Mouse (Mus musculus): Measurements from ENCODE around the gene Pcnx.

Gene Pcnx

DNA sequence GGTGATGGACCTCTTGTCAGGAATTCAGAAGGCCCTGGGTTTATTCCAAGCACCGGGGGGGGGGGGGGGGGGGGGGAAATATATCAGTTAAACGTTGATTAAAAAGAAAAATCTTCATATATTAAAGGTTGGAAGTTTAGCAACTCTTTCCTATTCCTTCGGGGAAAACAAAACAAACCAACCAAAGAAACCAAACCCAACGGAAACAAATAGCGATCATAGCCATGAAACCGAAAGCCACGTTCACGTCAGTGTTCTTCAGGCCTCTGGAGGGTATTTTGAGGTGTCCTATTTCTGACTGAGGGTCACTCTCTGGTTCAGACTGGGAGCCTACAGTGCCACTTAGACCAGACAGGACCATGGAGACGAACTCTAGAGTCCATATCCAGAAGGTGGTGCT lies 6.3 kb upstream of the Pcnx start:
- no peak for DNase-seq (ENCODE audit: low read depth, low spot score)

GRCm38 (mm10) chr12:81855031-81855430 lies 4.8 kb upstream of the Pcnx start:
- no peak for DNase-seq (ENCODE audit: low read depth, low spot score)

- no peak for DNase-seq (ENCODE audit: low read depth, low spot score)
Observed at GRCm38 (mm10) chr12:81856696-81857095, 3.1 kb upstream of the Pcnx start.

GRCm38 (mm10) chr12:81857251-81857650 lies 2.6 kb upstream of the Pcnx start:
- no peak for DNase-seq (ENCODE audit: low read depth, low spot score)

DNA sequence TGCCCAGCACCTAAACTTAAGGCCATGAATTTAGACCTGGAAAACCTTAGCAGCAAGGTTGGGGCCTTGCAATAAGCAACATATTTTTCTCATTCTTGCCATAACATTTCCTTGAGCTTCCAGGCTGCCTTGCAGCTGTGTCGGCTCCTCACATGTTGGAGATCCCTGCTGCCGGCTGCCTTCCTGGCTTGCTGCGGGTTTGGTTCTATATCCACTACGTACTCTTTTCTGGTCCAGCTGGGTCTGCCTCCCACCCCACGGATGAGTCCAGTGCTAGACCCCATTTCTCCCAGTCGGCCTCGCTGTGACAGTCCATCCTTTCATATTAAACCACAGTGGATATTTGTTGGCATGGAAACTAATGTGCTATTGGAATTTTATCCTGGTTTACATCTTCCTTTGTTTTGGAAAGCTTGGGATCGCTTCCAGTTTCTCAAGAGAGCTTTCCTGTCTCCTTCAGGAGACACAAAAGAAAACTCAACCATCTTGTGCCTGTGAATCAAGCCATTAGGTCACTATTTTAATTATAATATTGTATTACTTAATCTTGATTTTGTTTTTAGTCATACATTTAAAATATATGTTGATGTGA lies 1.7 kb upstream of the Pcnx start:
- DNase-seq (ENCODE audit: low read depth, low spot score) = no peak

DNA sequence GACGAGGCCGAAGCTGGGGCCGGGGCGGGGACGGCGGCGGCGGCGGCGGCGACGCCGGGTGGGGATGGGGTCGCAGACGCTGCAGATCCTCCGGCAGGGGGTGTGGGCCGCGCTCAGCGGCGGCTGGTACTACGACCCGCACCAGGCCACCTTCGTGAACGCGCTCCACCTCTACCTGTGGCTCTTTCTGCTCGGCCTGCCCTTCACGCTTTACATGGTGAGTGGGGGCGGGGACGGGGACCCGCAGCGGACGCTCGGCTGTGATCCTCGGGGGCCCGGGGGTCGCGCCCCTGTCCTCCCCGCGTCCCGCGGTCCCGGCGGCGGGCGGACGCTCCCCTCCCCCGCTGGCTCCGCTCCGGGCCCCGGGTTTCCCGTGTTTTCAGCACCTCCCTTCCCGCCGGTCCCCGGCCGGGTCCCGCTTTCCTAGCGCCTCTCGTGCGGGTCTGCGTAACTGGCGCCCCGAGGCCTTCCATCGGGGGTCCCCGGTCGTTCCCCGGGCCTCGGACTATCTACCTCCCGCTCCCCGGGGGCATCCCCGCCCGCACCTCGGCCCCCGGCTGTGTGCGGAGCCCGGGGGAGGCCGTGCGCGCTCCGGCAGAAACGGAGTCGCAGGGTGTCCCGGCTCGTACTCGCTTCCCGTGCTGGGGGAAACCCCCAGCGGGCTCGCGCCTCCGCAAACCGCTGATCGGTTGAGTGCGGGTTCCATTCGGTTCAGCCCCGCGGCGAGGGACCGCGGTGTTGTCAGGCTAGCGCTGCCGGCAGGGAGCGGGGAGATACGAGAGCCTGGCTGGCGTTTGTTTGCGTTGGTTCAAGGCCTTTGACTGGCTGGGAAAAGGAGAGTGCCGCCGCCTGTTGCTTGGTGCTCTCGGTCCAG lies 722 bp downstream of the Pcnx start:
- DNase-seq (ENCODE audit: low read depth, low spot score) = peak; percentile 33

DNA sequence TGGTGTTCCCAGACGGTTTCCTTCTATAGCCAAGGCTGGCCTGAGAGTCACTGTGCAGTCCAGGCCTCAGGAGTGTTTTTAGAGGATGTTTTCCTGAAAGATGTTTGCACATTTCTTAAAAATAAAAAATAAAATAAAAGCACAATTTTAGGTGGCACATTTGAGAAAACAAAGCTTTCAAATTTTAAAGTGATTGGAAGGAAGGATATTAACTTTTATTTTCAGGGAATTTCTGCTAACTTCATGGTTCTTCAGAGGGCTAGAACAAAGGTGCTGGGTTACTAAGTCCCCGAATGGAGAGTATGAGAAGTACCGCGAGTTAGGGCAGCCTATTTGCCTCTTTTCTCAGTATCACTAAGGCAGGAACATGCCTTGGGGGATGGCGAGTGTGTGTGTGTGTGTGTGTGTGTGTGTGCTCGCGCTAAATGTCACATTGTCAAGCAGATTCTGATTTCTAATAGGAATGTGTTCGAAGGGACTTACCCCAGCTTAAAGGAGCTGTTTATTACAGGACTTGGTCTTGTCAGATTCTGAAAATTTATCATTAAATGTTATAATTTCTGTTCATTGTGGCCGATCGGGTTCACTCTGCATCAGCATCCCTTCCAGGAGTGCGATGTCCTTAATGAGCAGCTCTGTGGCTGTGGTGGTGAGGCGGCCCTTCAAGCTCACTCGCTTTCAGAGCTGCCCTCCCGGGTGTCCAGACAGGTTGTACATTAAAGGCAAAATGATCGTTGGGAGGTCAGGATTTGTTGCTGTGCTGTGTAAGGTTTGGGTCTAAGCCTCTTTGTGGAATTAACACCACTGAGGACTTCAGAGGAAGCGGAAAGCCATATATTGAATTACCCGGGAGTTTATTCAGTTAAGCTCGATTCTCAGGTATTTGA lies 1.6 kb downstream of the Pcnx start:
- no peak for DNase-seq (ENCODE audit: low read depth, low spot score)

GRCm38 (mm10) chr12:81862351-81862802 lies 2.6 kb downstream of the Pcnx start:
- no peak for DNase-seq (ENCODE audit: low read depth, low spot score)

- DNase-seq (ENCODE audit: low read depth, low spot score) = no peak
Observed at GRCm38 (mm10) chr12:81863949-81864348, 4.1 kb downstream of the Pcnx start.

DNA sequence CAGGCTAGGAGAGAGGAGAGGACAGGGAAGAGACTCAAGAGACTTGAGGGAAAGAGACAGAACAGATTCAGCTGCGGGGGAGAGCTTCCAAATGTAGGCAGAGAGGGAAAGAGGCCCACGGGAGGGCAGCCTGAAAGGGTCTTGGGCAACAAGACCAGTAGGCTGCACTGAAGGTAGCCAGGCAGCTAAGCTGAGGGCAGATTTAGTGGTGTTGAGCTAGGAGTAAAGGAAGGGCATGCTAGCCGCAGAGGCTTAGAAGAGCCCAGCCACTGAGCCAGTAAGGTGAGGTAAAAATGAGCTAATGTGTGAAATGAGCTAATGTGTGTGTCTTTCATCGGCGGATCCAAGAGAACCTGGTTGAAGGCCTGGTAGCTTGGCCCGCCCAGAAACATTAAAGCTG lies 5.4 kb downstream of the Pcnx start:
- DNase-seq (ENCODE audit: low read depth, low spot score) = no peak

DNA sequence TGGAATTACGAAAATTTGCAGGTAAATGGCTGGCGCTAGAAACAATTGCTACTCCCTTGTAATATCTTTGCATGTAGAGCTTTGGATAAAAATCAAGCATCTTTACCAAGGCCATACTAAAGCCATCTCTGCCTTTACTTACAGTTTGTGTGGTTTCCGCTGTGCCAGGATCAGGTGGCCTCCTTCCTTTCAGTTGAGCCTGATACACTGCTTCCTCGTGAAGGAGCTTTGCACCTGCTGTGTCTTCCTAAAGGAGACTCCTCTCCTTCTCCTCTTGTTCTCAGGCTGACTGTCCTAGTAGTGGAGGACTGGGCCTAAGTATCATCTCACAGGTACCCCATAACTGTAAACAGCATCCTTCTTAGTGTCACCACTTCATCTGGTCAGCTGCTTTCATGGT lies 7.5 kb downstream of the Pcnx start:
- DNase-seq (ENCODE audit: low read depth, low spot score) = no peak

DNA sequence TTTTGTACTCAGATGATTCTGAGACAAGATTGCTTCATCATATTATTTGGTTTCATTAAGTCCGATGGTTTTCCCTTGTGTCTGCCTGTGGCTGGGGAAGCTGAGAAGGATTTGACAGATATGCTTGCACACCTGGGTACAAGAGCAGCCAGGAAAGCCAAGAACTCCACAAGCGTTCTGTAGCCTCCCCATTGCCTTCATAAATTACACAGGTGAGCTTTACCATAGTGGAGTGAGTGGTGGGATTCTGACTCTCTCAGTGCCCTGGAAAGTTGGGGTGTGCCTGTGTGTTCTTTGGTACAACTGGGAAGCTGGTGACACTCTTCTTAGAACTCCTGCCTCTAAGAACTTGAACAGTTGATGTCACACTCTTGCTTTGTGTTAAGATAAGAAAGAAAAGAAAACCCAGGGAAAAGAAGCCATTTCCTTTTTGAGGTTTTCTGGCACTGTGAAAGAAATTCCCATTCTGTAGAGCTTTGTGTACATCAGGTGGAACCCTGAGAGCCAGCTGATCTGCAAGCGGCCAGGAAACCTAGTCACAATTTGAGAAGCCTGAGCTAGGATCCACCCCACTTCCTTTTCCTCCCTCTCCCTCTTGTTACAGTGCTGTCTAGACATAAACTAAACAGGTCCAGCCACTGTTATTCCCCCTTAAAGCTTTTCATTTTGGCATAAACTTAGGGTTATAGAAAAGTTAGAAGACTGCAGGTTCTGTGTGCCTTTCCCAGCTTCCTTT lies 9.6 kb downstream of the Pcnx start:
- DNase-seq (ENCODE audit: low read depth, low spot score) = no peak

- no peak for DNase-seq (ENCODE audit: low read depth, low spot score)
Observed at GRCm38 (mm10) chr12:81873345-81873744, 13.5 kb downstream of the Pcnx start.

GRCm38 (mm10) chr12:81880161-81880560 lies 20.3 kb downstream of the Pcnx start:
- no peak for DNase-seq (ENCODE audit: low read depth, low spot score)

- no peak for DNase-seq (ENCODE audit: low read depth, low spot score)
Observed at GRCm38 (mm10) chr12:81883255-81884106, 23.7 kb downstream of the Pcnx start.

- DNase-seq (ENCODE audit: low read depth, low spot score) = no peak
Observed at GRCm38 (mm10) chr12:81884107-81884398, 24.2 kb downstream of the Pcnx start.

DNA sequence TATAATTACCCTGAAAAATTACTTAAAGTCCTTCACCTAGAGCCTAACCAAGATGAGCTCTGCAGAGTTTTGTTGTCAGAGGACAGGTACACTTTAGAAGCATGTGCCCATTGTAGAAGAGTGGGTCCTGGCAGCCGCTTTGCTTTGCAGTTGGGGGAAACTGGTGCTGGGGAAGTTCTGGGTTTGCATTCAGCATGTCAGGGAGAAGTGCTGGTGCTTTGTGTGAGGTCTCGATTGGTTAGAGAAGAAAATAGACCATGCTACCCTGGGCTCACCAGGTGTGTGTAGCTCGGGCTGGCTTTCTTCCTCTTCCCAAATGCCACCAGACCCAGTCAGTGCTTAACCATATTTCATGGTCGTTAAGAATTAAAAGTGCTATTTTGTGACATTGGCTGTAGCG lies 25.2 kb downstream of the Pcnx start:
- no peak for DNase-seq (ENCODE audit: low read depth, low spot score)

GRCm38 (mm10) chr12:81885982-81886381 lies 26.2 kb downstream of the Pcnx start:
- DNase-seq (ENCODE audit: low read depth, low spot score) = no peak

- no peak for DNase-seq (ENCODE audit: low read depth, low spot score)
Observed at GRCm38 (mm10) chr12:81888954-81889353, 29.1 kb downstream of the Pcnx start.

GRCm38 (mm10) chr12:81891946-81892345 lies 32.1 kb downstream of the Pcnx start:
- no peak for DNase-seq (ENCODE audit: low read depth, low spot score)

- DNase-seq (ENCODE audit: low read depth, low spot score) = no peak
Observed at GRCm38 (mm10) chr12:81894311-81894710, 34.5 kb downstream of the Pcnx start.
